Mouse (Mus musculus): ENCODE measurements around the gene Fsd1. TPM values are rescaled to one million over a fixed set of nuclear protein-coding genes. Genes with fewer than 3 reads are reported as not detected.

The Fsd1 gene
- polyA plus RNA-seq, 1 experiment from 2014 or later: 3.5 TPM

GRCm38 (mm10) chr17:56018347-56019131 is 32.2 kb downstream of the Fsd1 start:
- Histone ChIP-seq H3K4me3 (ENCODE audit: low read length) (no peak overlapping the region), H3K36me3 (ENCODE audit: control insufficient read depth, insufficient read depth) (peaks cover 37% of the 10 kb centered on the region), H3K4me2 (ENCODE audit: low read depth, low read length) (no peak overlapping the region), H3K9ac (ENCODE audit: low read length) (no peak overlapping the region), H3K4me1 (ENCODE audit: control insufficient read depth, insufficient read depth, low read length) (peaks cover 11% of the 10 kb centered on the region; the same call in 1 of the 2 replicates), H3K27ac (ENCODE audit: low read length) (no peak overlapping the region), H3K27me3 (ENCODE audit: control insufficient read depth, insufficient read depth, low read length) (no peaks in the 10 kb centered on the region), H3K9me3 (replicated peaks; ENCODE audit: control insufficient read depth, low read length) (no peaks in the 10 kb centered on the region)
- WGBS: 70% methylated on average over 20 of the region's 20 CpGs
- peak; percentile 19; the same call in 1 of the 2 replicates for ATAC-seq (replicated peaks; ENCODE audit: extremely low read depth, insufficient read depth, low FRiP score)

GRCm38 (mm10) chr17:56020400-56021084 is 34.2 kb downstream of the Fsd1 start:
- Histone ChIP-seq H3K9ac (ENCODE audit: low read length) (no peak overlapping the region), H3K27me3 (ENCODE audit: control insufficient read depth, insufficient read depth, low read length) (no peaks in the 10 kb centered on the region), H3K36me3 (ENCODE audit: control insufficient read depth, insufficient read depth) (peaks cover 26% of the 10 kb centered on the region), H3K4me3 (ENCODE audit: low read length) (no peak overlapping the region), H3K9me3 (replicated peaks; ENCODE audit: control insufficient read depth, low read length) (no peaks in the 10 kb centered on the region), H3K4me2 (ENCODE audit: low read depth, low read length) (no peak overlapping the region), H3K4me1 (ENCODE audit: control insufficient read depth, insufficient read depth, low read length) (peaks cover 26% of the 10 kb centered on the region), H3K27ac (ENCODE audit: low read length) (no peak overlapping the region)
- WGBS: 84% methylated on average over 6 of the region's 6 CpGs
- no peak for ATAC-seq (replicated peaks; ENCODE audit: extremely low read depth, insufficient read depth, low FRiP score)

- no peak for ATAC-seq (replicated peaks; ENCODE audit: extremely low read depth, insufficient read depth, low FRiP score)
These were observed 35.0 kb downstream of the Fsd1 start for GRCm38 (mm10) chr17:56021161-56021910.

GRCm38 (mm10) chr17:56022131-56022988 is 36.1 kb downstream of the Fsd1 start:
- Histone ChIP-seq H3K27ac (ENCODE audit: low read length) (no peak overlapping the region), H3K9ac (ENCODE audit: low read length) (no peak overlapping the region), H3K36me3 (ENCODE audit: control insufficient read depth, insufficient read depth) (peaks cover 11% of the 10 kb centered on the region), H3K4me1 (ENCODE audit: control insufficient read depth, insufficient read depth, low read length) (peaks cover 42% of the 10 kb centered on the region), H3K4me3 (ENCODE audit: low read length) (no peak overlapping the region), H3K4me2 (ENCODE audit: low read depth, low read length) (no peak overlapping the region), H3K9me3 (replicated peaks; ENCODE audit: control insufficient read depth, low read length) (no peaks in the 10 kb centered on the region), H3K27me3 (ENCODE audit: control insufficient read depth, insufficient read depth, low read length) (no peaks in the 10 kb centered on the region)
- WGBS: 77% methylated on average over 2 of the region's 2 CpGs
- ATAC-seq (replicated peaks; ENCODE audit: extremely low read depth, insufficient read depth, low FRiP score): no peak

More at GRCm38 (mm10) chr17:56021161-56021910, 35.0 kb downstream of the Fsd1 start:
- no peaks in the 10 kb centered on the region for H3K9me3 ChIP-seq (replicated peaks; ENCODE audit: control insufficient read depth, low read length)
- H3K36me3 ChIP-seq (ENCODE audit: control insufficient read depth, insufficient read depth): peaks cover 18% of the 10 kb centered on the region
- H3K4me3 ChIP-seq (ENCODE audit: low read length): no peak overlapping the region
- 82% methylated on average over 4 of the region's 4 CpGs for WGBS
- no peak overlapping the region for H3K9ac ChIP-seq (ENCODE audit: low read length)
- peaks cover 33% of the 10 kb centered on the region for H3K4me1 ChIP-seq (ENCODE audit: control insufficient read depth, insufficient read depth, low read length)
- H3K27me3 ChIP-seq (ENCODE audit: control insufficient read depth, insufficient read depth, low read length): no peaks in the 10 kb centered on the region
- H3K27ac ChIP-seq (ENCODE audit: low read length): peak overlapping the region; percentile 31; the same call in 1 of the 2 replicates
- H3K4me2 ChIP-seq (ENCODE audit: low read depth, low read length): no peak overlapping the region

GRCm38 (mm10) chr17:56022989-56023290 is 36.6 kb downstream of the Fsd1 start:
- Histone ChIP-seq H3K9me3 (replicated peaks; ENCODE audit: control insufficient read depth, low read length) (no peaks in the 10 kb centered on the region), H3K4me1 (ENCODE audit: control insufficient read depth, insufficient read depth, low read length) (peaks cover 42% of the 10 kb centered on the region), H3K36me3 (ENCODE audit: control insufficient read depth, insufficient read depth) (peaks cover 6% of the 10 kb centered on the region; the same call in 1 of the 2 replicates), H3K4me2 (ENCODE audit: low read depth, low read length) (no peak overlapping the region), H3K27ac (ENCODE audit: low read length) (no peak overlapping the region), H3K4me3 (ENCODE audit: low read length) (no peak overlapping the region), H3K9ac (ENCODE audit: low read length) (no peak overlapping the region), H3K27me3 (ENCODE audit: control insufficient read depth, insufficient read depth, low read length) (no peaks in the 10 kb centered on the region)
- 79% methylated on average over 4 of the region's 4 CpGs for WGBS
- no peak for ATAC-seq (replicated peaks; ENCODE audit: extremely low read depth, insufficient read depth, low FRiP score)

- H3K4me1 ChIP-seq (ENCODE audit: control insufficient read depth, insufficient read depth, low read length): peaks cover 42% of the 10 kb centered on the region
- H3K27ac ChIP-seq (ENCODE audit: low read length): no peak overlapping the region
- 43% methylated on average over 5 of the region's 5 CpGs for WGBS
- peaks cover 3% of the 10 kb centered on the region; the same call in 1 of the 2 replicates for H3K36me3 ChIP-seq (ENCODE audit: control insufficient read depth, insufficient read depth)
- H3K27me3 ChIP-seq (ENCODE audit: control insufficient read depth, insufficient read depth, low read length): no peaks in the 10 kb centered on the region
- no peak overlapping the region for H3K9ac ChIP-seq (ENCODE audit: low read length)
- H3K4me3 ChIP-seq (ENCODE audit: low read length): no peak overlapping the region
- no peak for ATAC-seq (replicated peaks; ENCODE audit: extremely low read depth, insufficient read depth, low FRiP score)
- no peak overlapping the region for H3K4me2 ChIP-seq (ENCODE audit: low read depth, low read length)
- no peaks in the 10 kb centered on the region for H3K9me3 ChIP-seq (replicated peaks; ENCODE audit: control insufficient read depth, low read length)
These were observed 37.1 kb downstream of the Fsd1 start for GRCm38 (mm10) chr17:56023386-56023785.

- ATAC-seq (replicated peaks; ENCODE audit: extremely low read depth, insufficient read depth, low FRiP score): no peak
- Histone ChIP-seq H3K36me3 (ENCODE audit: control insufficient read depth, insufficient read depth) (no peaks in the 10 kb centered on the region), H3K9me3 (replicated peaks; ENCODE audit: control insufficient read depth, low read length) (no peaks in the 10 kb centered on the region), H3K4me1 (ENCODE audit: control insufficient read depth, insufficient read depth, low read length) (peaks cover 42% of the 10 kb centered on the region), H3K9ac (ENCODE audit: low read length) (no peak overlapping the region), H3K4me3 (ENCODE audit: low read length) (no peak overlapping the region), H3K4me2 (ENCODE audit: low read depth, low read length) (no peak overlapping the region), H3K27ac (ENCODE audit: low read length) (no peak overlapping the region; the same call in 1 of the 2 replicates), H3K27me3 (ENCODE audit: control insufficient read depth, insufficient read depth, low read length) (no peaks in the 10 kb centered on the region)
- 38% methylated on average over 2 of the region's 2 CpGs for WGBS
These were observed 38.2 kb downstream of the Fsd1 start for GRCm38 (mm10) chr17:56024476-56024875.

GRCm38 (mm10) chr17:56024931-56025330 is 38.6 kb downstream of the Fsd1 start:
- no peak for ATAC-seq (replicated peaks; ENCODE audit: extremely low read depth, insufficient read depth, low FRiP score)
- Histone ChIP-seq H3K27me3 (ENCODE audit: control insufficient read depth, insufficient read depth, low read length) (no peaks in the 10 kb centered on the region), H3K4me1 (ENCODE audit: control insufficient read depth, insufficient read depth, low read length) (peaks cover 42% of the 10 kb centered on the region), H3K27ac (ENCODE audit: low read length) (peak overlapping the region; percentile 2; the same call in 1 of the 2 replicates), H3K9me3 (replicated peaks; ENCODE audit: control insufficient read depth, low read length) (no peaks in the 10 kb centered on the region), H3K4me3 (ENCODE audit: low read length) (no peak overlapping the region), H3K4me2 (ENCODE audit: low read depth, low read length) (no peak overlapping the region), H3K9ac (ENCODE audit: low read length) (no peak overlapping the region), H3K36me3 (ENCODE audit: control insufficient read depth, insufficient read depth) (no peaks in the 10 kb centered on the region)
- 37% methylated on average over 5 of the region's 5 CpGs for WGBS
